Mouse (Mus musculus) telencephalon, adult 2 months (tissue): ENCODE data around the gene Lrrc61.

Source experiments
- DNase-seq: peaks from one replicate; pipeline ENCODE4 v3.0.0-alpha.2; 2011; ENCODE audit warnings: low read depth, low spot score

Gene Lrrc61

GRCm38 (mm10) chr6:48546858-48547257 is 7.7 kb upstream of the Lrrc61 start:
- DNase-seq, result no peak

- DNase-seq, result no peak
Observed at GRCm38 (mm10) chr6:48548314-48548713, 6.3 kb upstream of the Lrrc61 start.

GRCm38 (mm10) chr6:48552918-48553317 is 1.7 kb upstream of the Lrrc61 start:
- DNase-seq, result no peak

- DNase-seq, result peak; percentile 13
Observed at GRCm38 (mm10) chr6:48553819-48554218, 777 bp upstream of the Lrrc61 start.

GRCm38 (mm10) chr6:48555104-48555890 is 701 bp downstream of the Lrrc61 start:
- DNase-seq, result peak; percentile 96

- DNase-seq, result no peak
Observed at GRCm38 (mm10) chr6:48555956-48556355, 1.4 kb downstream of the Lrrc61 start.

GRCm38 (mm10) chr6:48565693-48566310 is 11.2 kb downstream of the Lrrc61 start:
- DNase-seq, result no peak

- no peak for DNase-seq
Observed at GRCm38 (mm10) chr6:48566312-48566711, 11.7 kb downstream of the Lrrc61 start.

- no peak for DNase-seq
Observed at GRCm38 (mm10) chr6:48568036-48568984, 13.7 kb downstream of the Lrrc61 start.

GRCm38 (mm10) chr6:48569065-48569807 is 14.6 kb downstream of the Lrrc61 start:
- no peak for DNase-seq

- DNase-seq, result no peak
Observed at GRCm38 (mm10) chr6:48572014-48572413, 17.4 kb downstream of the Lrrc61 start.

- no peak for DNase-seq
Observed at GRCm38 (mm10) chr6:48572572-48573061, 18.0 kb downstream of the Lrrc61 start, which contains the start of gene Rarres2. TSS of gene Rarres2 (minus strand) at chr6:48572789.

- DNase-seq, result no peak
Observed at GRCm38 (mm10) chr6:48573280-48573679, 18.7 kb downstream of the Lrrc61 start.

- DNase-seq, result no peak
Observed at GRCm38 (mm10) chr6:48573981-48574380, 19.4 kb downstream of the Lrrc61 start.

- no peak for DNase-seq
Observed at GRCm38 (mm10) chr6:48578736-48579135, 24.1 kb downstream of the Lrrc61 start.

GRCm38 (mm10) chr6:48579215-48579648 is 24.6 kb downstream of the Lrrc61 start:
- DNase-seq, result no peak

- DNase-seq, result no peak
Observed at GRCm38 (mm10) chr6:48581257-48581656, 26.7 kb downstream of the Lrrc61 start.

- no peak for DNase-seq
Observed at GRCm38 (mm10) chr6:48582037-48582436, 27.4 kb downstream of the Lrrc61 start.

GRCm38 (mm10) chr6:48589194-48589750 is 34.7 kb downstream of the Lrrc61 start, which contains the start of gene Gm45021:
TSS of gene Gm45021 (plus strand) at chr6:48589610.
- no peak for DNase-seq

GRCm38 (mm10) chr6:48591221-48591845 is 36.7 kb downstream of the Lrrc61 start:
- no peak for DNase-seq
